Mouse (Mus musculus): ENCODE data around the gene E330017A01Rik.

Gene E330017A01Rik

GRCm38 (mm10) chr16:58663021-58663420 lies 24.5 kb upstream of the E330017A01Rik start:
- DNase-seq (ENCODE audit: low spot score), result no peak

GRCm38 (mm10) chr16:58662287-58662791 lies 23.8 kb upstream of the E330017A01Rik start:
- DNase-seq (ENCODE audit: low spot score), result no peak

- DNase-seq (ENCODE audit: low spot score), result peak; percentile 42
Observed at GRCm38 (mm10) chr16:58661826-58662225, 23.3 kb upstream of the E330017A01Rik start.

- DNase-seq (ENCODE audit: low spot score), result no peak
Observed at GRCm38 (mm10) chr16:58658668-58659067, 20.1 kb upstream of the E330017A01Rik start.

GRCm38 (mm10) chr16:58656526-58656925 lies 18.0 kb upstream of the E330017A01Rik start:
- no peak for DNase-seq (ENCODE audit: low spot score)

GRCm38 (mm10) chr16:58655751-58656150 lies 17.2 kb upstream of the E330017A01Rik start:
- DNase-seq (ENCODE audit: low spot score), result no peak

- no peak for DNase-seq (ENCODE audit: low spot score)
Observed at GRCm38 (mm10) chr16:58649979-58650378, 11.4 kb upstream of the E330017A01Rik start.

- DNase-seq (ENCODE audit: low spot score), result no peak
Observed at GRCm38 (mm10) chr16:58638016-58638415, 523 bp downstream of the E330017A01Rik start.

GRCm38 (mm10) chr16:58637448-58637847 lies 1.1 kb downstream of the E330017A01Rik start:
- DNase-seq (ENCODE audit: low spot score), result no peak

- no peak for DNase-seq (ENCODE audit: low spot score)
Observed at GRCm38 (mm10) chr16:58635866-58636265, 2.7 kb downstream of the E330017A01Rik start.

- no peak for DNase-seq (ENCODE audit: low spot score)
Observed at GRCm38 (mm10) chr16:58629736-58630135, 8.8 kb downstream of the E330017A01Rik start.

GRCm38 (mm10) chr16:58628968-58629367 lies 9.6 kb downstream of the E330017A01Rik start:
- DNase-seq (ENCODE audit: low spot score), result no peak

GRCm38 (mm10) chr16:58628336-58628680 lies 10.2 kb downstream of the E330017A01Rik start:
- no peak for DNase-seq (ENCODE audit: low spot score)

- no peak for DNase-seq (ENCODE audit: low spot score)
Observed at GRCm38 (mm10) chr16:58627597-58628335, 10.8 kb downstream of the E330017A01Rik start.

GRCm38 (mm10) chr16:58623944-58624343 lies 14.6 kb downstream of the E330017A01Rik start:
- no peak for DNase-seq (ENCODE audit: low spot score)

- no peak for DNase-seq (ENCODE audit: low spot score)
Observed at GRCm38 (mm10) chr16:58623114-58623513, 15.4 kb downstream of the E330017A01Rik start.

- DNase-seq (ENCODE audit: low spot score), result no peak
Observed at GRCm38 (mm10) chr16:58622377-58622776, 16.2 kb downstream of the E330017A01Rik start.

GRCm38 (mm10) chr16:58617346-58617745 lies 21.2 kb downstream of the E330017A01Rik start:
- DNase-seq (ENCODE audit: low spot score), result no peak

GRCm38 (mm10) chr16:58616878-58617277 lies 21.7 kb downstream of the E330017A01Rik start, which contains the start of gene Gm813:
Gene Gm813, minus strand, starts transcription at chr16:58616978.
- DNase-seq (ENCODE audit: low spot score), result no peak

GRCm38 (mm10) chr16:58612969-58613368 lies 25.6 kb downstream of the E330017A01Rik start:
- DNase-seq (ENCODE audit: low spot score), result no peak

- DNase-seq (ENCODE audit: low spot score), result no peak
Observed at GRCm38 (mm10) chr16:58607101-58607500, 31.4 kb downstream of the E330017A01Rik start.

- no peak for DNase-seq (ENCODE audit: low spot score)
Observed at GRCm38 (mm10) chr16:58604680-58605079, 33.9 kb downstream of the E330017A01Rik start.

GRCm38 (mm10) chr16:58603831-58604230 lies 34.7 kb downstream of the E330017A01Rik start:
- no peak for DNase-seq (ENCODE audit: low spot score)

- DNase-seq (ENCODE audit: low spot score), result no peak
Observed at GRCm38 (mm10) chr16:58600846-58601245, 37.7 kb downstream of the E330017A01Rik start.
